Mouse (Mus musculus) bone marrow macrophage, adult 2 months (primary cell): ENCODE data around the gene Zfr2.

Source experiments
- CTCF ChIP-seq: IDR thresholded peaks from 2 replicates; pipeline ENCODE4 v1.5.1; 2012; ENCODE audit warnings: low read depth, mild to moderate bottlenecking, low read length, moderate library complexity
- POLR2A ChIP-seq: IDR thresholded peaks from 2 replicates; pipeline ENCODE4 v1.6.1; 2012; ENCODE audit warnings: mild to moderate bottlenecking, low read depth, low read length, borderline replicate concordance

DNA sequence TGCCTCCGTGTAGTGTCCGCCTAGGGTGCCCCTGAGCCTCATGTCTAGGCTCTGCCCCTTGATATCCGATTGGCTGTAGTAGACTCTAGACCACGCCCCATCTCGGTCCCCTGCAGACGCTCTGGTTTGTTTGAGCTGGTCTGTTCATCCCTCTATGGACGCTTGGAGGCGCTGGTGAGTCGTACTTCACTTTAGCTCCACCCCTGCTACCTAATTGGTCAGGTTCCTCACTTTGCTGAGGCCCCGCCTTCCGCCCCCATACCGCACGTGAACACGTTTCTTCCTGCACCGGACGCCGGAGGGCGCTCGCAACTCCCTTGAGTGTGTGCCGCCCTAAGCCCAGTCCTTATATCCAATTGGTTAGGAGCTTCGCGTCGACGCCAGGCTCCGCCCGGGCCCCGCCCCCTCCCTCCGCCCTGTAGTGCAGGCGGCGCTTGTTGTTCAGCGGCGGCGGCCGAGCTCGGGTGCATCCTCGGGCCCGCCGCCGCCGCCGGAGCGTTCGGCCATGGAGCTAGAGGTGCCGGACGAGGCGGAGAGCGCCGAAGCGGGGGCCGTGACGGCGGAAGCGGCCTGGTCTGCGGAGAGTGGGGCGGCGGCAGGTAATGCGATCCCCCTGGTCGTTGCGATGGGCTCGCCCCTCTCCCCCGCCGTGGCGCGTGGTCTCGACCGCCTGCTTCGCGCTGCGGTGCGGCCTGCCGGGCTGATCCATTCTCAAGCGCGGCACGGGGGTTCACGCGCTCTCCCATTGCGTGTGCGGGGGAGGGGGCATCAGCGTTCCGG lies 59.8 kb downstream of the Zfr2 start, which contains the start of gene Pip5k1c:
- TF ChIP-seq CTCF (peak; percentile 91), POLR2A (0 out of 2 replicates have a peak, but pooled peaks have one; percentile 11)
